Mouse (Mus musculus): ENCODE measurements around the gene Arid1b. TPM values are rescaled to one million over a fixed set of nuclear protein-coding genes. Genes with fewer than 3 reads are reported as not detected.

Arid1b gene
- polyA plus RNA-seq, 1 experiment from 2014 or later: 5.8 TPM

DNA sequence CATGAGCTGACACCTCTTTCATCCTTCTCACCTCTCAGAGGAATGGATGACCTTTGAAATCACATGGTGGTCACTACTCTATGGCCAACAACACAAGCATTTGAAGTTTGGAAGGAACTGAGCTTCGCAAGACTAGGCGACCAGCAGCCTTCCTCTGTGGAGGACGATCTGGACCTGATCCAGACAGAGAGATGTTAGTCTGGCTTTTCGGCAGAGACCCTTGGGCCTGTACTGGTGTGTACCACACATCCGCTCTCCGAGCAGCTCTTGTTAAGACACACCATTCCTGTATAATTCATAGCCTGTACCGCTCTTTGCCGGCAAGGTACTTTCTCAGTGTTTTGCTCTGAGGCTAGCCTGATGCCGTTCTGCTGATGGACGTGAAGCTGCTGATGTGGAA is 303.9 kb downstream of the Arid1b start:
- Histone ChIP-seq H3K27ac (ENCODE audit: low read length) (no peak overlapping the region), H3K36me3 (ENCODE audit: control insufficient read depth, insufficient read depth, low read length) (no peaks in the 10 kb centered on the region; the same call in 1 of the 2 replicates), H3K27me3 (replicated peaks; ENCODE audit: control insufficient read depth, insufficient read depth, low read length) (no peaks in the 10 kb centered on the region), H3K4me1 (ENCODE audit: control insufficient read depth, insufficient read depth, low read length) (peaks cover 21% of the 10 kb centered on the region), H3K4me3 (ENCODE audit: low read length) (no peak overlapping the region), H3K4me2 (ENCODE audit: low read depth, low read length) (no peak overlapping the region), H3K9me3 (ENCODE audit: control insufficient read depth, low read length) (no peaks in the 10 kb centered on the region), H3K9ac (ENCODE audit: low read depth, low read length) (no peak overlapping the region)
- ATAC-seq: no peak
- 79% methylated on average over 10 of the region's 10 CpGs for WGBS

DNA sequence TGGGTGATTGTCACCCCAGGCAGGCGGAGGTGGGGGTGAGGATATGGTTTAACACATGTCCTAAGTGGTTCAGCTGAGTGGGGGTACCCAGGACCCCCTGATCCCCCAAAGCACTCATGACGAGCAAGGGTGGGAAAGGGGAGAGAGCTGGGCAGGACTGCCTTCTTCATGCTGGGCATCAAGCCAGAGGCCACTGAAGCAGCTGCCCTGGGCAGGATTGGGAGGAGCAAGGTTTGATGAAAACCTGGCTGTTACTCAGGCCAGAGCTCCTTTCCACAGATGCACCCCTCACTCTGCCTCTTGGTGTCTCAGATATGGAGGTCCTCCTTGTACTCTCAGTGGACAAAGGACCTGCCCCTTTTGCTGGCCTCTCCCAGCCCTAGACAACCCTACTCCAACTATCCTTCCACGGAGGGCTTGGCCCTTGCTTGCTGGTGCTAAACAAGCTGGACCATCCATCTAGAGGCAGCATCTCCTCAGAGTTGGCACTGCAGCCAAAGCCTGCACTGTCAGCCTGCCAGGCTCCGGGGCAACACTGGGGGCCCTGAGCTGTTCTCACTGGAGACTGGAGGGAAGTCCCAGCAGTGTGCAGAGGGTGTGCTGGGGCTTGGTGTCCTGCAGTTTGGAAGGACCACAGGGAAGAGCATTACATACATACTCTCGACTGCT is 304.9 kb downstream of the Arid1b start:
- no peak overlapping the region for H3K4me3 ChIP-seq (ENCODE audit: low read length)
- 71% methylated on average over 5 of the region's 5 CpGs for WGBS
- peak overlapping the region; percentile 21; the same call in 1 of the 2 replicates for H3K27ac ChIP-seq (ENCODE audit: low read length)
- H3K9me3 ChIP-seq (ENCODE audit: control insufficient read depth, low read length): no peaks in the 10 kb centered on the region
- peaks cover 21% of the 10 kb centered on the region for H3K4me1 ChIP-seq (ENCODE audit: control insufficient read depth, insufficient read depth, low read length)
- H3K36me3 ChIP-seq (ENCODE audit: control insufficient read depth, insufficient read depth, low read length): no peaks in the 10 kb centered on the region; the same call in 1 of the 2 replicates
- H3K27me3 ChIP-seq (replicated peaks; ENCODE audit: control insufficient read depth, insufficient read depth, low read length): no peaks in the 10 kb centered on the region
- H3K9ac ChIP-seq (ENCODE audit: low read depth, low read length): no peak overlapping the region
- no peak overlapping the region for H3K4me2 ChIP-seq (ENCODE audit: low read depth, low read length)
- ATAC-seq: no peak

DNA sequence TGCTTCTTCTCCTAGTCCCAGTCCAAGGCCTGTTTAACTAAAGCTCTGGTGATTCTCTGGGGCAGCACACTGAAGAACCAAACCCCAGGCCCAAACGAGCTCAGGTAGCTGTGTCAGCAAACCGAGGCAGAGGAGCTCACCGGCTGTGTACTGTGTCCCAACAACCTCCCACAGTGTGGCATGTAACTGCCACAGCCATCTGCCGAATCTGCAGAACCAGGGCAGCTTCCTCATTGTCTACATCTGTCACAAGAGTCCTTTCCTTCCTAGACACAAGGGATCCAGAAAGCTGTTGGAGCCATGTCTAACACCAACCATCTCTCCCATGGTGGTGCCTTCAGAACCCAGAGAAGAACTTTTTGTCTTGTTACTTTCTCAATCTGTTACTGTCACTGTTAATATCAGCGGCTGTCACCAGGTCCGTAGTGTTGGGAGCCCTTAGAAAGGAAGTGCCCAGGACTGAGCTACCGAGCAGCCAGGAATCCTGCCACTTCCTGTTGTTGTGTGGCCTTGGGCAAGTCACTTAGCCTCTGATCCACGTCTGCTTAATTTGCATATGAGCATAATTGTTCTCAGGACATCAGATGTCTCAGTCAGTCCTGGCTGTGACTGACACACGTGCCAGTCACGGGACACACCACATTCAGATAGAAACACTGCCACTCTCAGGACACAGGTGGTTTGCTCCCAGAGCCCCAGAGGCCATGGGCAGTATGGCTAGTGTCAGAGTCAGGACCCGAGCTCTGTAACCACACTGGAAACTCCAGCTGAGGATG is 309.0 kb downstream of the Arid1b start:
- H3K4me3 ChIP-seq (ENCODE audit: low read length): no peak overlapping the region
- H3K27ac ChIP-seq (ENCODE audit: low read length): no peak overlapping the region
- 77% methylated on average over 11 of the region's 11 CpGs for WGBS
- no peaks in the 10 kb centered on the region for H3K27me3 ChIP-seq (replicated peaks; ENCODE audit: control insufficient read depth, insufficient read depth, low read length)
- H3K9me3 ChIP-seq (ENCODE audit: control insufficient read depth, low read length): no peaks in the 10 kb centered on the region
- H3K36me3 ChIP-seq (ENCODE audit: control insufficient read depth, insufficient read depth, low read length): no peaks in the 10 kb centered on the region; the same call in 1 of the 2 replicates
- no peak for ATAC-seq
- H3K4me1 ChIP-seq (ENCODE audit: control insufficient read depth, insufficient read depth, low read length): peaks cover 9% of the 10 kb centered on the region
- H3K4me2 ChIP-seq (ENCODE audit: low read depth, low read length): no peak overlapping the region
- no peak overlapping the region for H3K9ac ChIP-seq (ENCODE audit: low read depth, low read length)

DNA sequence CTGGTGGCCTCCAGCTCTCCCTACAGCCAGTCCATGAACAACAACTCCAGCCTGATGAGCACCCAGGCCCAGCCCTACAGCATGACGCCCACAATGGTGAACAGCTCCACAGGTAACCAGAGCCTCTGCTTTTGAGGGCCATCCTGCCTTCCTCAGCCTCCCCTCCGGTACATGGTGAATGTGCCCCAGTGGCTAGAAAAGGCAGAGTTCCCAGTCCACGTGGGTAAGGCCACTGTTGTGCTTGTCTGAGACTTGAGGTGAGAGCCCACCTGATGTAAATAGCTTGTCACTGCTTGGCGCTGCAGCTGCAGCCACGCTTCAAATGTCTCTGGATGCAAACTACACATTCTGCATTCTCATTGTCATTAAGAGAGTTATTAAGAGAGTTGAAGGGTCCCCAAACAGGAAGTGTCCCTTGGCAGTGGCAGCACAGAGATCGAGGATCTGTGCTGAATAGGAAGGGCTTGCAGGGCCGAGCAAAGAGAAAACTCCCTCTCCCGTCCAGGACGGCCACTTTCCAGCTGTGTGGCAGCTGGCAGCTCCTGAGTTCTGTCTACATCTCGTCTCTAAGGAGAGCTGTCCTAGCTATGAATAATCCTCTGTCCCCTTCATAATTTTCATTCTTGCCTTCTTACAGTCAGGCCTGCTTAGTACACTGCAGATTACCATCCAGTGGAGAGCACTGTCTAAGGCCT is 311.8 kb downstream of the Arid1b start:
- Histone ChIP-seq H3K4me3 (ENCODE audit: low read length) (no peak overlapping the region), H3K4me1 (ENCODE audit: control insufficient read depth, insufficient read depth, low read length) (peaks cover 12% of the 10 kb centered on the region), H3K27me3 (replicated peaks; ENCODE audit: control insufficient read depth, insufficient read depth, low read length) (no peaks in the 10 kb centered on the region), H3K4me2 (ENCODE audit: low read depth, low read length) (no peak overlapping the region), H3K36me3 (ENCODE audit: control insufficient read depth, insufficient read depth, low read length) (no peaks in the 10 kb centered on the region; the same call in 1 of the 2 replicates), H3K9ac (ENCODE audit: low read depth, low read length) (no peak overlapping the region), H3K27ac (ENCODE audit: low read length) (no peak overlapping the region), H3K9me3 (ENCODE audit: control insufficient read depth, low read length) (no peaks in the 10 kb centered on the region)
- no peak for ATAC-seq
- 59% methylated on average over 10 of the region's 10 CpGs for WGBS

DNA sequence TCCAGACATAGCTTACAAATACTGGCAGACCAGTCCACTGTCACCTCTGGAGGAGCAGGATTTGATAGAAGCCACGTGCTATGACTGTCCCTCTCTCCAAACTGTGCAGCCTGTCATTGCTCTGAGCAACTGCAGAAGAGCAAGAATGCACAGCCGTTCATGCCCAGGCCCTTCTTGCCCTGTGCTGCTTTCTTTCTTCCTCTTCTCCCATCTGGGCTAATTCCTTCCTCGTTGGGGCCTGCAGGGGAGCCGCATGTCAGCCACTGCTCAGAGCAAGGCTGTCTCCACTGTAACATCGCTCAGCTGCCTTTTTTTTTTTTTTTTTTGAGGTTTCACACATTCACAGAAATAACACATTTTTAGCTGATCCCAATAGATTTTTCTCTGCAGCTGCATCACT is 315.8 kb downstream of the Arid1b start:
- peaks cover 21% of the 10 kb centered on the region for H3K4me1 ChIP-seq (ENCODE audit: control insufficient read depth, insufficient read depth, low read length)
- 0 out of 2 replicates have a peak, but pooled peaks cover 2% of the 10 kb centered on the region for H3K36me3 ChIP-seq (ENCODE audit: control insufficient read depth, insufficient read depth, low read length)
- peak; percentile 71 for ATAC-seq
- H3K27ac ChIP-seq (ENCODE audit: low read length): peak overlapping the region; percentile 37
- 46% methylated on average over 5 of the region's 5 CpGs for WGBS
- no peak overlapping the region for H3K4me2 ChIP-seq (ENCODE audit: low read depth, low read length)
- no peak overlapping the region for H3K4me3 ChIP-seq (ENCODE audit: low read length)
- no peaks in the 10 kb centered on the region for H3K9me3 ChIP-seq (ENCODE audit: control insufficient read depth, low read length)
- H3K9ac ChIP-seq (ENCODE audit: low read depth, low read length): no peak overlapping the region
- no peaks in the 10 kb centered on the region for H3K27me3 ChIP-seq (replicated peaks; ENCODE audit: control insufficient read depth, insufficient read depth, low read length)

- H3K4me1 ChIP-seq (ENCODE audit: control insufficient read depth, insufficient read depth, low read length): peaks cover 21% of the 10 kb centered on the region
- no peaks in the 10 kb centered on the region for H3K9me3 ChIP-seq (ENCODE audit: control insufficient read depth, low read length)
- peak overlapping the region; percentile 66 for H3K27ac ChIP-seq (ENCODE audit: low read length)
- H3K36me3 ChIP-seq (ENCODE audit: control insufficient read depth, insufficient read depth, low read length): 0 out of 2 replicates have a peak, but pooled peaks cover 2% of the 10 kb centered on the region
- 65% methylated on average over 11 of the region's 11 CpGs for WGBS
- H3K4me3 ChIP-seq (ENCODE audit: low read length): no peak overlapping the region
- no peaks in the 10 kb centered on the region for H3K27me3 ChIP-seq (replicated peaks; ENCODE audit: control insufficient read depth, insufficient read depth, low read length)
- ATAC-seq: no peak
- H3K4me2 ChIP-seq (ENCODE audit: low read depth, low read length): no peak overlapping the region
- no peak overlapping the region for H3K9ac ChIP-seq (ENCODE audit: low read depth, low read length)
Observed at GRCm38 (mm10) chr17:5310425-5310888, 316.3 kb downstream of the Arid1b start.

GRCm38 (mm10) chr17:5311062-5311461 is 316.9 kb downstream of the Arid1b start:
- Histone ChIP-seq H3K9ac (ENCODE audit: low read depth, low read length) (no peak overlapping the region), H3K4me2 (ENCODE audit: low read depth, low read length) (no peak overlapping the region), H3K27ac (ENCODE audit: low read length) (peak overlapping the region; percentile 66), H3K36me3 (ENCODE audit: control insufficient read depth, insufficient read depth, low read length) (0 out of 2 replicates have a peak, but pooled peaks cover 2% of the 10 kb centered on the region), H3K27me3 (replicated peaks; ENCODE audit: control insufficient read depth, insufficient read depth, low read length) (no peaks in the 10 kb centered on the region), H3K4me3 (ENCODE audit: low read length) (no peak overlapping the region), H3K9me3 (ENCODE audit: control insufficient read depth, low read length) (no peaks in the 10 kb centered on the region), H3K4me1 (ENCODE audit: control insufficient read depth, insufficient read depth, low read length) (peaks cover 21% of the 10 kb centered on the region)
- 81% methylated on average over 7 of the region's 7 CpGs for WGBS
- ATAC-seq: no peak

DNA sequence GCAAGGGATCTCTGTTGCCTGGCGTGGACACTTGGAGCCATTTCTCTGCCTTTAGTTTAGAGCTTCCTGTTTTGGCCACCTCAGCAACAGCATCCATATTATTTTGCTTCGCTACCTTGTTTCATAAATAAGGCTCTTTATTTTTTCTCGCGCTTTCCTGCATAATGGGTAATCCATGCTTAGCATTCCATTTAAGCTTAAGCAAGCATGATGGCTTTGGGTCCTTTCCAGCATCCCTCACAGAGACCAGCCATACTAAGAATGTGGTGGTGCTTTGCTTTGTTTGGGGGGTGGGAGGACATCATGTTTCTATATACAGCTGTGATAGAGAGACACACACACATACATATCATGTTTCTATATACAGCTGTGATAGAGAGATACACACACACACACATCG is 318.2 kb downstream of the Arid1b start:
- peak overlapping the region; percentile 23; the same call in 1 of the 2 replicates for H3K27ac ChIP-seq (ENCODE audit: low read length)
- ATAC-seq: no peak
- H3K27me3 ChIP-seq (replicated peaks; ENCODE audit: control insufficient read depth, insufficient read depth, low read length): no peaks in the 10 kb centered on the region
- H3K4me2 ChIP-seq (ENCODE audit: low read depth, low read length): no peak overlapping the region
- H3K9ac ChIP-seq (ENCODE audit: low read depth, low read length): no peak overlapping the region
- 0 out of 2 replicates have a peak, but pooled peaks cover 2% of the 10 kb centered on the region for H3K36me3 ChIP-seq (ENCODE audit: control insufficient read depth, insufficient read depth, low read length)
- no peaks in the 10 kb centered on the region for H3K9me3 ChIP-seq (ENCODE audit: control insufficient read depth, low read length)
- H3K4me3 ChIP-seq (ENCODE audit: low read length): no peak overlapping the region
- 72% methylated on average over 5 of the region's 5 CpGs for WGBS
- peaks cover 21% of the 10 kb centered on the region for H3K4me1 ChIP-seq (ENCODE audit: control insufficient read depth, insufficient read depth, low read length)

DNA sequence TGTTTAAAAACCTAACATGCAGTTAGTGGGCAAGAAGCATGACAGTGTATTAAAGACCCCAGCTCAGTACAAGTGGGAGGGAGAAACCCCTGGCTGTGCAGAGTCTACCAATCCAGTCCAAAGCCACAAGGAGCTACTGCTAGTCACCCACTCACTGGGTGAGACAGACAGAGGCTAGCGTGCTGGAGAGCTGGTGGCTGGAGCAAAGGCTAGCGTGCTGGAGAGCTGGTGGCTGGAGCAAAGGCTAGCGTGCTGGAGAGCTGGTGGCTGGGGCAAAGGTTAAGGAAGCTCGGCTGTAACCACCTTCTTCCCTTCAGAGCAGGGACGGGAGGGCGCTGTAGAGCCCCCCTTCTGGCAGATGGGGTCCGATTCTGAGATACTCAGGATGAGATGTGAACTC is 320.6 kb downstream of the Arid1b start:
- Histone ChIP-seq H3K9ac (ENCODE audit: low read depth, low read length) (no peak overlapping the region), H3K27me3 (replicated peaks; ENCODE audit: control insufficient read depth, insufficient read depth, low read length) (no peaks in the 10 kb centered on the region), H3K36me3 (ENCODE audit: control insufficient read depth, insufficient read depth, low read length) (0 out of 2 replicates have a peak, but pooled peaks cover 2% of the 10 kb centered on the region), H3K4me1 (ENCODE audit: control insufficient read depth, insufficient read depth, low read length) (peaks cover 21% of the 10 kb centered on the region), H3K27ac (ENCODE audit: low read length) (no peak overlapping the region), H3K4me2 (ENCODE audit: low read depth, low read length) (no peak overlapping the region), H3K9me3 (ENCODE audit: control insufficient read depth, low read length) (no peaks in the 10 kb centered on the region), H3K4me3 (ENCODE audit: low read length) (no peak overlapping the region)
- 62% methylated on average over 7 of the region's 7 CpGs for WGBS
- no peak for ATAC-seq

Data from intestine, embryonic 16.5 days (tissue).